Mouse (Mus musculus): Measurements from ENCODE around the gene Slc22a14.

- TF ChIP-seq CHD2 (IDR thresholded peaks at IDR 0.05; ENCODE audit: low read depth, low read length): no peak
- TF ChIP-seq ZC3H11A (IDR thresholded peaks at IDR 0.05; ENCODE audit: borderline replicate concordance, low read depth, low read length): no peak
- no peak for TF ChIP-seq HCFC1 (IDR thresholded peaks at IDR 0.05; ENCODE audit: borderline replicate concordance, insufficient read depth, low read length)
- TF ChIP-seq MAFK (IDR thresholded peaks at IDR 0.05; ENCODE audit: insufficient read depth, low read depth, low read length): no peak
- no peak for TF ChIP-seq ZNF384 (IDR thresholded peaks at IDR 0.05; ENCODE audit: low read depth, low read length)
Measured at GRCm38 (mm10) chr9:119145137-119145536, 220.2 kb downstream of the Slc22a14 start.
